Mouse (Mus musculus): Measurements from ENCODE around the gene Olfr1241. TPM values are rescaled to one million over a fixed set of nuclear protein-coding genes. Genes with fewer than 3 reads are reported as not detected.

Gene Olfr1241
- not detected in 2 replicates for polyA plus RNA-seq (2021; fragmentation: Nextera tagmentation)
- long read RNA-seq, experiment 1, result 0 reads
- long read RNA-seq, experiment 2, result 0 reads

DNA sequence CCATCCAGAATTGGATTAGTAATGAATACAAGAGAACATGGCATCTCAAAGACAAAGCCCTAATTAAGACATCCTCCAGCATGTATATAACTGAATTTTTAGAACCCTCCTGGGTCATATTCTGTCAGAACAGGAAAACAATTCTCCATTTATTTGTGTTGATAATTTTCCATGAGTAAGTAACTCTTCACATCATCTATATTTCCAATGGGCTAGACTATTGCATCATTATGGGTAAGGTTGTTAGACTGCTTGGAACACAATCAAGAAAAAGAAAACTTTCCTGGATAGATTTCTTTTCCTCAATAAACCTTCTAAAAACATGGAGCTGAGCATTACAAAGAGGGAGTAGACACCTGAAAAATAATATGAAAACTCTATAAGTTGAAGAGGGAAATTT is at the start of gene Olfr1241:
Gene Olfr1241 (minus strand): TSS at position 101 of the 400 bp plus-strand sequence.

DNA sequence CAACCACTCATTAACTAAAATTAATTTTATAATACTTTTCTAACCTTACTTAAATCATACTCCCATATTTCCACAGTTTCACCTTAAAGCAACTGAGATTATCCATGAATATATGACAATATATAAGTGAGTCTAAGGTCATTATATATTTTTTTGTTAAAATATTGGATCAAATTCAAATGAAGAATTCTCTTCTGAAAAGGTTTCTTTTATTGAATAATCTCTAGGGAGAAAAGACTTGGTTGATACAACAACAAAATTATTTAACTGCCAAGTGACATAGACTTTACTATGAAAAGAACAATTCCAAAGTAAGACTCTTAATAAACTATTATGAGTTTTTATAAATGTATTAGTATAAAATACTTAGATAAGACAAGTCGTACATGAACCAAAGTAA is 44.5 kb upstream of the Olfr1241 start, which contains the start of gene Olfr1243:
Gene Olfr1243 (minus strand): TSS at position 101 of the 400 bp plus-strand sequence.

GRCm38 (mm10) chr2:89498235-89498634 is 11.3 kb upstream of the Olfr1241 start, which contains the start of gene Olfr1242:
Gene Olfr1242, minus strand, starts transcription at chr2:89498335.

GRCm38 (mm10) chr2:89442900-89443299 is 44.0 kb downstream of the Olfr1241 start, which contains the start of gene Olfr1240:
Gene Olfr1240, minus strand, starts transcription at chr2:89443000.

Other genes with a start within 250 kb of the Olfr1241 start
- not detected in 2 replicates for gene Olfr1228, start 233.1 kb downstream of the Olfr1241 start, polyA plus RNA-seq (2021; fragmentation: Nextera tagmentation)
- gene Olfr1229, start 199.1 kb downstream of the Olfr1241 start, polyA plus RNA-seq (2021; fragmentation: Nextera tagmentation), result not detected in 2 replicates
- gene Olfr1230, start 189.9 kb downstream of the Olfr1241 start, polyA plus RNA-seq (2021; fragmentation: Nextera tagmentation), result not detected in 2 replicates
- not detected in 2 replicates for gene Olfr1231, start 180.1 kb downstream of the Olfr1241 start, polyA plus RNA-seq (2021; fragmentation: Nextera tagmentation)
- not detected in 2 replicates for gene Olfr1232, start 157.5 kb downstream of the Olfr1241 start, polyA plus RNA-seq (2021; fragmentation: Nextera tagmentation)
- gene Olfr1233, start 144.7 kb downstream of the Olfr1241 start, polyA plus RNA-seq (2021; fragmentation: Nextera tagmentation), result not detected in 2 replicates
- gene Olfr1234, start 122.3 kb downstream of the Olfr1241 start, polyA plus RNA-seq (2021; fragmentation: Nextera tagmentation), result not detected in 2 replicates
- not detected in 2 replicates for gene Olfr1238, start 77.5 kb downstream of the Olfr1241 start, polyA plus RNA-seq (2021; fragmentation: Nextera tagmentation)
- not detected in 2 replicates for gene Olfr1239, start 66.7 kb downstream of the Olfr1241 start, polyA plus RNA-seq (2021; fragmentation: Nextera tagmentation)
- not detected in 2 replicates for gene Olfr1240, start 44.1 kb downstream of the Olfr1241 start, polyA plus RNA-seq (2021; fragmentation: Nextera tagmentation)
- gene Olfr1242, start 11.2 kb upstream of the Olfr1241 start, polyA plus RNA-seq (2021; fragmentation: Nextera tagmentation), result not detected in 2 replicates
- not detected in 2 replicates for gene Olfr1243, start 44.4 kb upstream of the Olfr1241 start, polyA plus RNA-seq (2021; fragmentation: Nextera tagmentation)
- not detected in 2 replicates for gene Olfr1245, start 91.3 kb upstream of the Olfr1241 start, polyA plus RNA-seq (2021; fragmentation: Nextera tagmentation)
- not detected in 2 replicates for gene Olfr1246, start 106.0 kb upstream of the Olfr1241 start, polyA plus RNA-seq (2021; fragmentation: Nextera tagmentation)
- not detected in 2 replicates for gene Olfr1247, start 127.0 kb upstream of the Olfr1241 start, polyA plus RNA-seq (2021; fragmentation: Nextera tagmentation)
- not detected in 2 replicates for gene Olfr1248, start 131.1 kb upstream of the Olfr1241 start, polyA plus RNA-seq (2021; fragmentation: Nextera tagmentation)
- not detected in 2 replicates for gene Olfr1249, start 147.9 kb upstream of the Olfr1241 start, polyA plus RNA-seq (2021; fragmentation: Nextera tagmentation)
- not detected in 2 replicates for gene Olfr1250, start 174.3 kb upstream of the Olfr1241 start, polyA plus RNA-seq (2021; fragmentation: Nextera tagmentation)
- not detected in 2 replicates for gene Olfr1251, start 184.8 kb upstream of the Olfr1241 start, polyA plus RNA-seq (2021; fragmentation: Nextera tagmentation)
- gene Olfr1252, start 237.9 kb upstream of the Olfr1241 start, polyA plus RNA-seq (2021; fragmentation: Nextera tagmentation), result not detected in 2 replicates

Data from layer of hippocampus, adult 6 months (tissue).